Mouse (Mus musculus) heart, embryonic 12.5 days (tissue): ENCODE measurements around the gene Rbms3. TPM values are rescaled to one million over a fixed set of nuclear protein-coding genes. Genes with fewer than 3 reads are reported as not detected.

Source experiments
- ATAC-seq: fragments of 200-750 bp; cut with Nextera tagmentation; 2 replicates; pipeline ENCODE4 v1.8.0; 2017; ENCODE audit warnings: moderate TSS enrichment, moderate library complexity; ENCODE audit not compliant: insufficient number of reproducible peaks, low FRiP score
- H3K27ac ChIP-seq: fragments of 300-500 bp; sonication (generic); 2 replicates; pipeline ENCODE4 v1.5.1; 2016; ENCODE audit warnings: mild to moderate bottlenecking, moderate library complexity; ENCODE audit not compliant: poor library complexity, severe bottlenecking
- H3K27me3 ChIP-seq: fragments of 300-500 bp; sonication (generic); replicated peaks from 2 replicates; pipeline ENCODE4 v1.6.1; 2016; ENCODE audit warnings: mild to moderate bottlenecking, moderate library complexity
- H3K36me3 ChIP-seq: fragments of 300-500 bp; sonication (generic); 2 replicates; pipeline ENCODE4 v1.6.1; 2016; ENCODE audit warnings: mild to moderate bottlenecking, moderate library complexity
- H3K4me1 ChIP-seq: fragments of 300-500 bp; sonication (generic); replicated peaks from 2 replicates; pipeline ENCODE4 v1.6.1; 2016; ENCODE audit warnings: mild to moderate bottlenecking
- H3K4me2 ChIP-seq: fragments of 300-500 bp; sonication (generic); 2 replicates; pipeline ENCODE4 v1.6.1; 2016; ENCODE audit warnings: mild to moderate bottlenecking, moderate library complexity
- H3K4me3 ChIP-seq: fragments of 300-500 bp; sonication (generic); 2 replicates; pipeline ENCODE4 v1.5.1; 2016; ENCODE audit warnings: mild to moderate bottlenecking
- H3K9ac ChIP-seq: fragments of 300-500 bp; sonication (generic); 2 replicates; pipeline ENCODE4 v1.6.1; 2016; ENCODE audit warnings: mild to moderate bottlenecking, moderate library complexity
- H3K9me3 ChIP-seq: fragments of 300-500 bp; sonication (generic); replicated peaks from 2 replicates; pipeline ENCODE4 v1.6.1; 2016; ENCODE audit warnings: mild to moderate bottlenecking, moderate library complexity
- WGBS: fragments of 180-500 bp; shearing (Covaris S2); methylation state at CpG from one replicate; pipeline ENCODE4 v1.1.7; 2016; 5-methylcytosine and 5-hydroxymethylcytosine counted together
- polyA plus RNA-seq: library from polyadenylated mRNA; unstranded; fragments of >200 nt; fragmentation: Nextera tagmentation; extraction: Ambion mirVana; gene quantifications from 2 replicates; pipeline ENCODE4 v1.2.1, GENCODE M21; 2016

The Rbms3 gene
- polyA plus RNA-seq, 1 experiment from 2014 or later, result 42.2 TPM

- H3K27me3 ChIP-seq, result no peaks in the 10 kb centered on the region
- peaks cover 3% of the 10 kb centered on the region; the same call in 1 of the 2 replicates for H3K36me3 ChIP-seq
- H3K27ac ChIP-seq, result peak overlapping the region; percentile 34; the same call in 1 of the 2 replicates
- H3K4me1 ChIP-seq, result peaks cover 16% of the 10 kb centered on the region
- no peak overlapping the region for H3K4me3 ChIP-seq
- H3K9ac ChIP-seq, result no peak overlapping the region
- 60% methylated on average over 7 of the region's 7 CpGs for WGBS
- no peak overlapping the region for H3K4me2 ChIP-seq
- no peak for ATAC-seq
- H3K9me3 ChIP-seq, result no peaks in the 10 kb centered on the region
Observed at GRCm38 (mm10) chr9:117144057-117144723, 485.5 kb downstream of the Rbms3 start.

DNA sequence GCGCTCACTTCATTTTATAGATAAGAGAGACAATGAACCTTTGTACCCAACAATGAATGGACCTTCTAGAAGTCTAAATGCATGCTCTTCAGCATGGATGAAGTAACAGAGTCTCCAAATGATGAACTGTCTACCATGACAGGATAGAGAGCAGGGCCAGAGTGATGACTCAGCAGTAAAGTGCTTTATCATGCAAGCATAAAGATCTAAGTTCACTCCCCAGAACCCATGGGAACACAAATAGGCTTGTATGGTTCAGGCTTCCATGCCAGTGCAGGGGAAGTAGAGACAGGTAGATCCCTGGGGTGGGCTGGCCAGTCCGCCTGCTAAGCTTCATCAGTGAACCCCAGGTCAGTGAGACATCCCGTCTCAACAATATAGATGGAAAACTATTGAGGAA lies 489.7 kb downstream of the Rbms3 start:
- no peaks in the 10 kb centered on the region for H3K27me3 ChIP-seq
- H3K9ac ChIP-seq, result no peak overlapping the region
- peaks cover 18% of the 10 kb centered on the region for H3K4me1 ChIP-seq
- H3K4me3 ChIP-seq, result no peak overlapping the region
- no peaks in the 10 kb centered on the region for H3K9me3 ChIP-seq
- no peak for ATAC-seq
- H3K4me2 ChIP-seq, result no peak overlapping the region
- H3K36me3 ChIP-seq, result peaks cover 3% of the 10 kb centered on the region; the same call in 1 of the 2 replicates
- no peak overlapping the region for H3K27ac ChIP-seq
- 80% methylated on average over 3 of the region's 3 CpGs for WGBS

DNA sequence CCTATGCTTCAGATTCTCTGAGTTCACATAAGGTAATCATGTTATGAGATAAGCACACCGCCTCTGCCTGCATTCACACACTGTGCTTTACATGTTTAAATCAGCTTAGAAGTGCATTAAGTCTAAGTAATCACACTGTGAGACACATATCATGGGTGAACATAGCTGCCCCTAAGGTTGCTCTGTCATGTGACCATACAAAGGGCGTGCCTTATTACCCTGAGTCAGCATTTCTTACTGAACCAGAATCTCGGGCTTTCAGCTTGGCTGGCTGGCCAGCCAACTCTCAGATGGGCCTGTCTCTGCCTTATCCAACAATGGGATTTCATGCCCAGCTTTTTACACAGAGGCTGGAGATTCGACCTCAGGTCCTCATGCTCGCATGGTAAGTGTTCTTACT lies 493.3 kb downstream of the Rbms3 start:
- Histone ChIP-seq H3K4me2 (no peak overlapping the region), H3K4me3 (no peak overlapping the region), H3K4me1 (peaks cover 13% of the 10 kb centered on the region), H3K9me3 (no peaks in the 10 kb centered on the region), H3K36me3 (no peaks in the 10 kb centered on the region), H3K27ac (no peak overlapping the region), H3K27me3 (no peaks in the 10 kb centered on the region), H3K9ac (no peak overlapping the region)
- 74% methylated on average over 5 of the region's 5 CpGs for WGBS
- no peak for ATAC-seq

GRCm38 (mm10) chr9:117134043-117134442 lies 495.7 kb downstream of the Rbms3 start:
- Histone ChIP-seq H3K4me3 (no peak overlapping the region), H3K9me3 (no peaks in the 10 kb centered on the region), H3K27ac (no peak overlapping the region), H3K4me2 (no peak overlapping the region), H3K9ac (no peak overlapping the region), H3K4me1 (peaks cover 13% of the 10 kb centered on the region), H3K36me3 (no peaks in the 10 kb centered on the region), H3K27me3 (no peaks in the 10 kb centered on the region)
- ATAC-seq, result no peak
- 37% methylated on average over 2 of the region's 2 CpGs for WGBS

GRCm38 (mm10) chr9:117126816-117127215 lies 502.9 kb downstream of the Rbms3 start:
- Histone ChIP-seq H3K27ac (no peak overlapping the region), H3K36me3 (no peaks in the 10 kb centered on the region), H3K9me3 (no peaks in the 10 kb centered on the region), H3K4me1 (peaks cover 38% of the 10 kb centered on the region), H3K27me3 (no peaks in the 10 kb centered on the region), H3K9ac (no peak overlapping the region), H3K4me3 (no peak overlapping the region), H3K4me2 (no peak overlapping the region)
- 61% methylated on average over 8 of the region's 8 CpGs for WGBS
- no peak for ATAC-seq

- H3K4me2 ChIP-seq, result no peak overlapping the region
- no peak overlapping the region for H3K9ac ChIP-seq
- H3K4me1 ChIP-seq, result peaks cover 42% of the 10 kb centered on the region
- ATAC-seq, result no peak
- WGBS, result 74% methylated on average over 6 of the region's 6 CpGs
- H3K9me3 ChIP-seq, result no peaks in the 10 kb centered on the region
- no peak overlapping the region for H3K4me3 ChIP-seq
- H3K36me3 ChIP-seq, result no peaks in the 10 kb centered on the region
- H3K27ac ChIP-seq, result no peak overlapping the region
- H3K27me3 ChIP-seq, result no peaks in the 10 kb centered on the region
Observed at GRCm38 (mm10) chr9:117125844-117126243, 503.9 kb downstream of the Rbms3 start.

- H3K4me2 ChIP-seq, result no peak overlapping the region
- 35% methylated on average over 6 of the region's 6 CpGs for WGBS
Observed at GRCm38 (mm10) chr9:117121572-117121971, 508.1 kb downstream of the Rbms3 start.

DNA sequence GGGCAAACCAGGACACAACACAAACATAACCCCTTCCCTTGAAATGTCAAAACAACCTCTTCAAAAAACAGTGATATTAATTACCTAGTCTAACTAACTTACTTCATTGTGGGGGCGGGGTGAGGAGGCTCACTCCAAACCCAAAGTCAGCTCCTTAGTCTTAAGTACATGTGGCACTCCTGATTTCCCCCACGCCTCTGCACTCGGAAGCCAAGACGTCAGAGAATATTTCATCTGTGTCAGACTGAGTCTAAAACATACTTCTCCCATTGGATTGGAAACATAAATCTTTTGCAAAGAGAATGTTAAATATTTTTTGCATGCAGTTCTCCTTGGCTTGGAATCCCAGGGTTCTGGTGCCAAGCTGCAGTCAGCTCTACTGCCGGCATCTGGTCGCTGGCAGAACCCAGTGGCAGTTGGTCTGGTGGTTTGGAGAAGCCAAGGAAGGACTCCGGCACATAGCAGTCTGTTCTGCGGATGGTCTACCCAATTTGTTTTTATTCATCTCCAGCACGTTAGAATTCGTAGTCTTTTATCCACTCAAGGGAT lies 512.5 kb downstream of the Rbms3 start:
- no peak overlapping the region for H3K4me2 ChIP-seq
- no peaks in the 10 kb centered on the region for H3K27me3 ChIP-seq
- no peak overlapping the region for H3K27ac ChIP-seq
- no peak for ATAC-seq
- no peaks in the 10 kb centered on the region for H3K36me3 ChIP-seq
- H3K4me1 ChIP-seq, result peaks cover 24% of the 10 kb centered on the region
- no peak overlapping the region for H3K4me3 ChIP-seq
- no peaks in the 10 kb centered on the region for H3K9me3 ChIP-seq
- 84% methylated on average over 10 of the region's 10 CpGs for WGBS
- H3K9ac ChIP-seq, result no peak overlapping the region

More at GRCm38 (mm10) chr9:117121572-117121971, 508.1 kb downstream of the Rbms3 start:
- ATAC-seq, result no peak
- no peak overlapping the region for H3K4me3 ChIP-seq
- no peaks in the 10 kb centered on the region for H3K9me3 ChIP-seq
- H3K27me3 ChIP-seq, result no peaks in the 10 kb centered on the region
- no peak overlapping the region for H3K9ac ChIP-seq
- H3K36me3 ChIP-seq, result no peaks in the 10 kb centered on the region
- H3K4me1 ChIP-seq, result peaks cover 22% of the 10 kb centered on the region
- H3K27ac ChIP-seq, result no peak overlapping the region

GRCm38 (mm10) chr9:117115609-117116008 lies 514.1 kb downstream of the Rbms3 start:
- Histone ChIP-seq H3K9me3 (no peaks in the 10 kb centered on the region), H3K27me3 (no peaks in the 10 kb centered on the region), H3K4me3 (no peak overlapping the region), H3K27ac (no peak overlapping the region), H3K4me1 (peaks cover 25% of the 10 kb centered on the region), H3K4me2 (no peak overlapping the region), H3K9ac (no peak overlapping the region), H3K36me3 (no peaks in the 10 kb centered on the region)
- ATAC-seq, result no peak
- 74% methylated on average over 2 of the region's 2 CpGs for WGBS

GRCm38 (mm10) chr9:117113592-117113991 lies 516.1 kb downstream of the Rbms3 start:
- no peak overlapping the region for H3K4me3 ChIP-seq
- H3K9me3 ChIP-seq, result no peaks in the 10 kb centered on the region
- H3K36me3 ChIP-seq, result peaks cover 7% of the 10 kb centered on the region
- 0 out of 2 replicates have a peak overlapping the region, but pooled peaks have one; percentile 15 for H3K27ac ChIP-seq
- ATAC-seq, result no peak
- H3K4me1 ChIP-seq, result peaks cover 31% of the 10 kb centered on the region
- H3K9ac ChIP-seq, result no peak overlapping the region
- WGBS, result 20% methylated on average over 2 of the region's 2 CpGs
- H3K4me2 ChIP-seq, result no peak overlapping the region
- no peaks in the 10 kb centered on the region for H3K27me3 ChIP-seq

DNA sequence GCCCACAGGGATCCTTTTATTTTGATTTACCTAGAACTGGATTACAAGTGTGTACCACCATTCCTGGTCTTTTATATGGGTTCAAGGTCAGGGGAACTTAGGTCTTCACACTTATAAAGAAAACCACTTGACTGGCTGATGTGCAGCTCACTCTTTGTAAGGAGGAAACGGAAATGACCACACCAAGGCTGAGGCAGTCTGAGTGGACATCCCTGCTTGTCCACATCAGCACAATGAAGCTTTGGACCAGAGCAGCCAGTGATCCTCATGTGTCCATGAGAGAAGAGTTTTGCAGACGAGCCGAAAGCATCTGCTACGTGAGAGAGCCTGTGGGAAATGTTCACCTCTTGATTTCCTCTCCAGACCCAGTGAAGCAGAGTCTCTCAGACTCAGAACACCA lies 521.8 kb downstream of the Rbms3 start:
- Histone ChIP-seq H3K4me3 (no peak overlapping the region), H3K4me2 (no peak overlapping the region), H3K4me1 (peaks cover 35% of the 10 kb centered on the region), H3K36me3 (peaks cover 9% of the 10 kb centered on the region), H3K9ac (no peak overlapping the region), H3K27me3 (no peaks in the 10 kb centered on the region), H3K9me3 (no peaks in the 10 kb centered on the region), H3K27ac (no peak overlapping the region)
- no peak for ATAC-seq
- 82% methylated on average over 4 of the region's 4 CpGs for WGBS
